Mouse (Mus musculus): Measurements from ENCODE around the gene Fyn. TPM values are rescaled to one million over a fixed set of nuclear protein-coding genes. Genes with fewer than 3 reads are reported as not detected.

Fyn gene
- total and polyA plus RNA-seq, 3 experiments = 14.9 to 42.4 (median 19.9) TPM

GRCm38 (mm10) chr10:39445870-39446269 is 77.2 kb downstream of the Fyn start:
- no peaks in the 10 kb centered on the region for H3K79me2 ChIP-seq (replicated peaks; ENCODE audit: control insufficient read depth, extremely low read depth, insufficient read depth, poor library complexity, severe bottlenecking)
- no peak for TF ChIP-seq ZMIZ1 (IDR thresholded peaks at IDR 0.05; ENCODE audit: low read depth, low read length)
- TF ChIP-seq ZNF384 (IDR thresholded peaks at IDR 0.05; ENCODE audit: low read depth, low read length) = no peak
- TF ChIP-seq POLR2AphosphoS2 (IDR thresholded peaks at IDR 0.05; ENCODE audit: low read depth, low read length) = no peak
- no peak for TF ChIP-seq MYC (IDR thresholded peaks at IDR 0.05; ENCODE audit: low read depth, low read length)
- no peak for TF ChIP-seq GABPA (IDR thresholded peaks at IDR 0.05; ENCODE audit: insufficient replicate concordance, low read depth, low read length)
- TF ChIP-seq ZC3H11A (IDR thresholded peaks at IDR 0.05; ENCODE audit: low read depth, low read length) = no peak
- no peak for TF ChIP-seq RAD21 (IDR thresholded peaks at IDR 0.05; ENCODE audit: low read depth, low read length)
- TF ChIP-seq MAZ (IDR thresholded peaks at IDR 0.05; ENCODE audit: low read depth, low read length) = no peak
- TF ChIP-seq ETS1 (conservative IDR thresholded peaks at IDR 0.05; ENCODE audit: low read depth, low read length) = no peak
- no peak for TF ChIP-seq JUN (IDR thresholded peaks at IDR 0.05; ENCODE audit: insufficient read depth, low read depth, low read length)
- no peak for TF ChIP-seq BHLHE40 (IDR thresholded peaks at IDR 0.05; ENCODE audit: low read depth, low read length)
- no peak for TF ChIP-seq USF2 (conservative IDR thresholded peaks at IDR 0.05; ENCODE audit: low read depth, low read length)
- no peak for TF ChIP-seq ELF1 (IDR thresholded peaks at IDR 0.05; ENCODE audit: low read depth, low read length)
- TF ChIP-seq ZKSCAN1 (IDR thresholded peaks at IDR 0.05; ENCODE audit: borderline replicate concordance, low read depth, low read length) = no peak
- TF ChIP-seq EP300 (IDR thresholded peaks at IDR 0.05; ENCODE audit: low read length) = no peak
- no peak for TF ChIP-seq POLR2A (IDR thresholded peaks at IDR 0.05; ENCODE audit: low read depth, low read length)
- no peak for TF ChIP-seq E2F4 (IDR thresholded peaks at IDR 0.05; ENCODE audit: insufficient replicate concordance, low read depth, low read length)
- no peak for TF ChIP-seq SIN3A (IDR thresholded peaks at IDR 0.05; ENCODE audit: low read length)
- TF ChIP-seq MAFK (IDR thresholded peaks at IDR 0.05; ENCODE audit: insufficient replicate concordance, low read length) = no peak
- H3K36me3 ChIP-seq (replicated peaks in 1 of 2; ENCODE audit: control insufficient read depth in 1 of 2, insufficient read depth in 1 of 2, low read length in 1 of 2) = peaks cover 0 to 10% of the 10 kb centered on the region in 2 experiments
- dilution Hi-C loops (cut with MboI; ENCODE audit: extremely low pct_ligation_motif_present, extremely low pct_unique_long_range_greater_than_20kb, low sequenced_read_pairs) = no loop called here
- no peak overlapping the region for H3K27ac ChIP-seq (ENCODE audit: insufficient read depth, low read depth)
- in situ Hi-C loops (cut with MboI; ENCODE audit: low pct_ligation_motif_present, low pct_unique_long_range_greater_than_20kb, low sequenced_read_pairs) = no loop called here
- H3K9me3 ChIP-seq (replicated peaks; ENCODE audit: low read length) = no peaks in the 10 kb centered on the region
- H3K9ac ChIP-seq (ENCODE audit: insufficient read depth, low read depth) = no peak overlapping the region
- H3K4me1 ChIP-seq (ENCODE audit: control insufficient read depth in 1 of 2, insufficient read depth in 2 of 2) = peaks cover 0 to 30% of the 10 kb centered on the region in 2 experiments; a peak in 2 of 4 replicates
- no peak overlapping the region for H3K4me3 ChIP-seq (replicated peaks in 1 of 3; ENCODE audit: low read depth in 2 of 3, low read length in 2 of 3, poor library complexity in 1 of 3)
- no peaks in the 10 kb centered on the region for H3K27me3 ChIP-seq (replicated peaks)
- H3K4me2 ChIP-seq (ENCODE audit: insufficient read depth, low read depth, poor library complexity, severe bottlenecking) = no peak overlapping the region
- no peak for DNase-seq (ENCODE audit: extremely low read depth)

DNA sequence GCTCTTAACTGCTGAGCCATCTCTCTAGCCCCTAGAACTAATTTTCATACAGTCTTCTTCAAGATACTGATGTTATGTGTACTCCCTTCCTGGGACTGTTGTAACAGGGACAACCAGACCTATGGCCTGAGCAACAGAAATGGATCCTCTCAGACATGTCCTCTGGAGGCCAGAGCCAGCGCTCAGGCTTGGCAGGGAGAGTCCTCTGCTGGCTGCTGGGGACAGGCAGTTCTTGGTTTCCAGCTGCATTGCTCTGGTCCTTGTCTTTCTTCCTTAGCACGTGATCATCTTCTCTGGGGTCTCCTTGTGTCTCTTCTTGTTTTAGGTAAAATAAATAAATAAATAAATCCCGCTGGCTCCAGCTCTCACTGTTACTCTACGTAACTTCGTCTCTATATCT is 78.1 kb downstream of the Fyn start:
- no peak for DNase-seq (ENCODE audit: extremely low read depth)
- H3K4me3 ChIP-seq (replicated peaks in 1 of 3; ENCODE audit: low read depth in 2 of 3, low read length in 2 of 3, poor library complexity in 1 of 3) = no peak overlapping the region
- no peaks in the 10 kb centered on the region for H3K79me2 ChIP-seq (replicated peaks; ENCODE audit: control insufficient read depth, extremely low read depth, insufficient read depth, poor library complexity, severe bottlenecking)
- H3K9me3 ChIP-seq (replicated peaks; ENCODE audit: low read length) = no peaks in the 10 kb centered on the region
- peaks cover 0 to 16% of the 10 kb centered on the region in 2 experiments for H3K36me3 ChIP-seq (replicated peaks in 1 of 2; ENCODE audit: control insufficient read depth in 1 of 2, insufficient read depth in 1 of 2, low read length in 1 of 2)
- no peak overlapping the region for H3K4me2 ChIP-seq (ENCODE audit: insufficient read depth, low read depth, poor library complexity, severe bottlenecking)
- no peak overlapping the region for H3K9ac ChIP-seq (ENCODE audit: insufficient read depth, low read depth)
- dilution Hi-C loops (cut with MboI; ENCODE audit: extremely low pct_ligation_motif_present, extremely low pct_unique_long_range_greater_than_20kb, low sequenced_read_pairs) (no loop called here), in situ Hi-C loops (cut with MboI; ENCODE audit: low pct_ligation_motif_present, low pct_unique_long_range_greater_than_20kb, low sequenced_read_pairs) (no loop called here)
- H3K4me1 ChIP-seq (ENCODE audit: control insufficient read depth in 1 of 2, insufficient read depth in 2 of 2) = peaks cover 0 to 30% of the 10 kb centered on the region in 2 experiments; a peak in 2 of 4 replicates
- TF ChIP-seq BHLHE40 (IDR thresholded peaks at IDR 0.05; ENCODE audit: low read depth, low read length) (no peak), MAZ (IDR thresholded peaks at IDR 0.05; ENCODE audit: low read depth, low read length) (no peak)
- no peak overlapping the region for H3K27ac ChIP-seq (ENCODE audit: insufficient read depth, low read depth)
- H3K27me3 ChIP-seq (replicated peaks) = no peaks in the 10 kb centered on the region
